In genomic region chr11:29788499-29788898, GRCm38 (mm10) we compare ENCODE assay signal across 17 mouse cellular contexts. TPM values are rescaled to one million over a fixed set of nuclear protein-coding genes. Genes with fewer than 3 reads are reported as not detected.
DNase-seq lines count a peak whose midpoint lies in the region; ATAC-seq and TF ChIP-seq lines count a peak whose summit lies in the region.
"Had no signal": no experiment of that assay in that cellular context is flagged by ENCODE, and none has a peak within 500 bp of the region (broad histone marks: within the 10 kb centered on the region; RNA-seq: fewer than 3 reads in every experiment).

No protein-coding gene starts in this region.

- TF ChIP-seq POLR2A in olfactory bulb, adult 2 months (IDR thresholded peaks at IDR 0.05; ENCODE audit: insufficient read depth, low read depth, low read length): no peak

- no peak for DNase-seq in hindbrain, embryonic 10.5 days (ENCODE audit: low spot score)
- DNase-seq in midbrain, embryonic 14.5 days: no peak
- no peak for DNase-seq in midbrain, embryonic 11.5 days (ENCODE audit: low spot score, missing footprints)
- no peak for DNase-seq in hindbrain, postnatal 0 days (ENCODE audit: low spot score)
- DNase-seq in spleen, postnatal 4 days (ENCODE audit: low spot score in 2 of 2): no peak
- DNase-seq: gastrocnemius, postnatal 14 days; heart, adult 18-20 months; heart, postnatal 4 days; kidney, postnatal 36 days; lung, postnatal 10 days; thymus, postnatal 25 days had no signal

- TF ChIP-seq CTCF in hindbrain, postnatal 0 days (IDR thresholded peaks at IDR 0.05; ENCODE audit: low read depth): no peak
- no peak for TF ChIP-seq CTCF in olfactory bulb, adult 2 months (IDR thresholded peaks at IDR 0.05; ENCODE audit: insufficient read depth, low read depth, low read length)

- peaks cover 15% of the 10 kb centered on the region for H3K4me1 ChIP-seq in hindbrain, embryonic 15.5 days (replicated peaks)
- H3K4me1 ChIP-seq in hindbrain, embryonic 10.5 days (replicated peaks): 0 out of 2 replicates have a peak, but pooled peaks cover 2% of the 10 kb centered on the region
- H3K4me1 ChIP-seq in midbrain, embryonic 14.5 days (ENCODE audit: control insufficient read depth, insufficient read depth, low read length): peaks cover 6% of the 10 kb centered on the region; the same call in 1 of the 2 replicates
- no peaks in the 10 kb centered on the region for H3K4me1 ChIP-seq in midbrain, embryonic 11.5 days (ENCODE audit: control insufficient read depth, insufficient read depth, low read length)
- peaks cover 8% of the 10 kb centered on the region; the same call in 1 of the 2 replicates for H3K4me1 ChIP-seq in hindbrain, postnatal 0 days (ENCODE audit: insufficient read depth, low read length)
- peaks cover 7% of the 10 kb centered on the region for H3K4me1 ChIP-seq in olfactory bulb, adult 2 months (ENCODE audit: control insufficient read depth, insufficient read depth, low read length)

- H3K9ac ChIP-seq in hindbrain, embryonic 15.5 days: no peak overlapping the region
- no peak overlapping the region for H3K9ac ChIP-seq in midbrain, embryonic 14.5 days (replicated peaks; ENCODE audit: low read length)
- no peak overlapping the region for H3K9ac ChIP-seq in midbrain, embryonic 11.5 days (ENCODE audit: low read length)
- H3K9ac ChIP-seq in hindbrain, postnatal 0 days (replicated peaks; ENCODE audit: low read length): no peak overlapping the region
- H3K9ac ChIP-seq: limb, embryonic 12.5 days; liver, embryonic 12.5 days had no signal

- no peaks in the 10 kb centered on the region for H3K27me3 ChIP-seq in hindbrain, embryonic 15.5 days
- H3K27me3 ChIP-seq in hindbrain, embryonic 10.5 days (ENCODE audit: insufficient read depth, poor library complexity, severe bottlenecking): no peaks in the 10 kb centered on the region
- no peaks in the 10 kb centered on the region for H3K27me3 ChIP-seq in midbrain, embryonic 14.5 days (ENCODE audit: control insufficient read depth, insufficient read depth, low read length)
- H3K27me3 ChIP-seq in midbrain, embryonic 11.5 days (ENCODE audit: control insufficient read depth, insufficient read depth, low read length): no peaks in the 10 kb centered on the region
- H3K27me3 ChIP-seq in hindbrain, postnatal 0 days (ENCODE audit: insufficient read depth, low read length): no peaks in the 10 kb centered on the region
- H3K27me3 ChIP-seq: limb, embryonic 12.5 days; liver, embryonic 12.5 days had no signal

- no peak overlapping the region for H3K4me2 ChIP-seq in hindbrain, embryonic 15.5 days
- no peak overlapping the region for H3K4me2 ChIP-seq in midbrain, embryonic 14.5 days (ENCODE audit: low read length)
- H3K4me2 ChIP-seq in midbrain, embryonic 11.5 days: no peak overlapping the region
- no peak overlapping the region for H3K4me2 ChIP-seq in hindbrain, postnatal 0 days (ENCODE audit: low read depth, low read length)
- H3K4me2 ChIP-seq: limb, embryonic 12.5 days; liver, embryonic 12.5 days had no signal

- H3K4me3 ChIP-seq in hindbrain, embryonic 15.5 days: no peak overlapping the region
- no peak overlapping the region for H3K4me3 ChIP-seq in hindbrain, embryonic 10.5 days
- no peak overlapping the region for H3K4me3 ChIP-seq in midbrain, embryonic 14.5 days (replicated peaks; ENCODE audit: low read depth, low read length)
- no peak overlapping the region for H3K4me3 ChIP-seq in midbrain, embryonic 11.5 days (ENCODE audit: low read depth, low read length)
- H3K4me3 ChIP-seq in hindbrain, postnatal 0 days (ENCODE audit: low read length): no peak overlapping the region
- H3K4me3 ChIP-seq in olfactory bulb, adult 2 months (ENCODE audit: insufficient read depth, low read depth, low read length): no peak overlapping the region
- H3K4me3 ChIP-seq: limb, embryonic 12.5 days; liver, embryonic 12.5 days had no signal

- H3K36me3 ChIP-seq in hindbrain, embryonic 15.5 days: peaks cover 18% of the 10 kb centered on the region
- no peaks in the 10 kb centered on the region for H3K36me3 ChIP-seq in hindbrain, embryonic 10.5 days
- no peaks in the 10 kb centered on the region for H3K36me3 ChIP-seq in midbrain, embryonic 14.5 days (ENCODE audit: control insufficient read depth, insufficient read depth, low read length)
- H3K36me3 ChIP-seq in midbrain, embryonic 11.5 days (ENCODE audit: control insufficient read depth, insufficient read depth, low read length): no peaks in the 10 kb centered on the region
- no peaks in the 10 kb centered on the region; the same call in 1 of the 2 replicates for H3K36me3 ChIP-seq in hindbrain, postnatal 0 days (ENCODE audit: insufficient read depth, low read length)
- H3K36me3 ChIP-seq: limb, embryonic 12.5 days; liver, embryonic 12.5 days had no signal

- H3K9me3 ChIP-seq in hindbrain, embryonic 15.5 days: no peaks in the 10 kb centered on the region
- no peaks in the 10 kb centered on the region for H3K9me3 ChIP-seq in hindbrain, embryonic 10.5 days
- no peaks in the 10 kb centered on the region for H3K9me3 ChIP-seq in midbrain, embryonic 14.5 days (ENCODE audit: control insufficient read depth, low read length)
- H3K9me3 ChIP-seq in midbrain, embryonic 11.5 days (ENCODE audit: control insufficient read depth, low read length): no peaks in the 10 kb centered on the region
- no peaks in the 10 kb centered on the region for H3K9me3 ChIP-seq in hindbrain, postnatal 0 days (ENCODE audit: low read length)
- H3K9me3 ChIP-seq: limb, embryonic 12.5 days; liver, embryonic 12.5 days had no signal

- peak overlapping the region; percentile 69; the same call in 1 of the 2 replicates for H3K27ac ChIP-seq in hindbrain, embryonic 15.5 days (replicated peaks)
- no peak overlapping the region for H3K27ac ChIP-seq in hindbrain, embryonic 10.5 days
- 0 out of 2 replicates have a peak overlapping the region, but pooled peaks have one; percentile 20 for H3K27ac ChIP-seq in midbrain, embryonic 14.5 days (replicated peaks; ENCODE audit: low read depth, low read length)
- no peak overlapping the region for H3K27ac ChIP-seq in midbrain, embryonic 11.5 days (ENCODE audit: low read depth, low read length)
- H3K27ac ChIP-seq in hindbrain, postnatal 0 days: 0 out of 2 replicates have a peak overlapping the region, but pooled peaks have one; percentile 12
- H3K27ac ChIP-seq in olfactory bulb, adult 2 months (ENCODE audit: insufficient read depth, low read depth, low read length): peak overlapping the region; percentile 98
- H3K27ac ChIP-seq: limb, embryonic 12.5 days; liver, embryonic 12.5 days had no signal

- ATAC-seq in hindbrain, embryonic 15.5 days (ENCODE audit: low FRiP score, low read depth): peak; percentile 60
- ATAC-seq in midbrain, embryonic 14.5 days (ENCODE audit: low FRiP score, low TSS enrichment): no peak
- ATAC-seq in midbrain, embryonic 11.5 days (ENCODE audit: low FRiP score): no peak
- no peak; the same call in none of the 2 replicates for ATAC-seq in hindbrain, postnatal 0 days
- ATAC-seq: intestine, embryonic 16.5 days; liver, embryonic 12.5 days had no signal

- WGBS in hindbrain, embryonic 15.5 days: 23% methylated on average over 1 of the region's 1 CpGs
- whole genome bisulfite sequencing in hindbrain, embryonic 10.5 days: 56% methylated on average over 1 of the region's 1 CpGs
- 31% methylated on average over 1 of the region's 1 CpGs for WGBS in midbrain, embryonic 14.5 days
- 46% methylated on average over 1 of the region's 1 CpGs for WGBS in midbrain, embryonic 11.5 days
- 14% methylated on average over 1 of the region's 1 CpGs for WGBS in hindbrain, postnatal 0 days
- WGBS in olfactory bulb, adult 2 months: 20% methylated on average over 1 of the region's 1 CpGs

RNA-seq across cellular contexts. Expression of gene 4931440F15Rik, which starts 37.0 kb away (rescaled TPM):
- 0.60 and 0.77 TPM in 2 replicates for polyA plus RNA-seq in hindbrain, embryonic 15.5 days (2015; fragmentation: Nextera tagmentation; extraction: Ambion mirVana)
- polyA plus RNA-seq in hindbrain, embryonic 10.5 days (2016; fragmentation: Nextera tagmentation; extraction: Ambion mirVana): 0.07 and 0.13 TPM in 2 replicates
- 0.58 and 0.67 TPM in 2 replicates for polyA plus RNA-seq in midbrain, embryonic 14.5 days (2014; fragmentation: Nextera tagmentation; extraction: Ambion mirVana)
- polyA plus RNA-seq in midbrain, embryonic 11.5 days (2014; fragmentation: Nextera tagmentation; extraction: Ambion mirVana): 0.11 TPM in 1 of 2 replicates, not detected in the other
- total RNA-seq in hindbrain, postnatal 0 days (2014; rRNA removed): 0.29 and 0.63 TPM in 2 replicates
- 0.33 and 0.38 TPM in 2 replicates for polyA plus RNA-seq in hindbrain, postnatal 0 days (2015; fragmentation: Nextera tagmentation; extraction: Ambion mirVana)
- not detected in 2 replicates for polyA plus RNA-seq in olfactory bulb, adult 2 months (2012; ENCODE audit: insufficient read depth, insufficient read length, low replicate concordance, missing spikeins)
- total RNA-seq: neutrophil, adult 5-6 weeks had no signal

Comparison
In these comparisons a context has a peak if more than half of its experiments do, and no peak if none do; other contexts are left out.
1. H3K27ac ChIP-seq: peak in hindbrain, embryonic 15.5 days (single experiment), midbrain, embryonic 14.5 days (single experiment), hindbrain, postnatal 0 days (single experiment) and olfactory bulb, adult 2 months (single experiment); none in hindbrain, embryonic 10.5 days (single experiment) and midbrain, embryonic 11.5 days (single experiment).